Mouse (Mus musculus) liver, embryonic 16.5 days (tissue): ENCODE data around the gene Chst11. TPM values are rescaled to one million over a fixed set of nuclear protein-coding genes. Genes with fewer than 3 reads are reported as not detected.

ENCODE experiments used
- ATAC-seq: fragments of 200-750 bp; cut with Nextera tagmentation; 2 replicates; pipeline ENCODE4 v1.8.0; 2017; ENCODE audit warnings: low read depth, mild to moderate bottlenecking, moderate number of reproducible peaks, moderate library complexity
- H3K27ac ChIP-seq: fragments of 300-500 bp; sonication (generic); 2 replicates; pipeline ENCODE4 v1.5.1; 2014; ENCODE audit warnings: mild to moderate bottlenecking, low read length
- H3K27me3 ChIP-seq: fragments of 300-500 bp; sonication (generic); 2 replicates; pipeline ENCODE4 v1.6.1; 2014; ENCODE audit warnings: low read depth, low read length, mixed read lengths; ENCODE audit not compliant: control insufficient read depth, insufficient read depth
- H3K36me3 ChIP-seq: fragments of 300-500 bp; sonication (generic); 2 replicates; pipeline ENCODE4 v1.6.1; 2014; ENCODE audit warnings: mild to moderate bottlenecking; ENCODE audit not compliant: control insufficient read depth, insufficient read depth
- H3K4me1 ChIP-seq: fragments of 300-500 bp; sonication (generic); 2 replicates; pipeline ENCODE4 v1.6.1; 2014; ENCODE audit warnings: low read depth, low read length, mixed read lengths; ENCODE audit not compliant: control insufficient read depth
- H3K4me2 ChIP-seq: fragments of 300-500 bp; sonication (generic); 2 replicates; pipeline ENCODE4 v1.6.1; 2014; ENCODE audit warnings: low read depth, low read length, mixed read lengths
- H3K4me3 ChIP-seq: fragments of 300-500 bp; sonication (generic); 2 replicates; pipeline ENCODE4 v1.5.1; 2014; ENCODE audit warnings: low read depth, mild to moderate bottlenecking, low read length
- H3K9ac ChIP-seq: fragments of 300-500 bp; sonication (generic); 2 replicates; pipeline ENCODE4 v1.6.1; 2014; ENCODE audit warnings: low read depth, low read length
- H3K9me3 ChIP-seq: fragments of 300-500 bp; sonication (generic); replicated peaks from 2 replicates; pipeline ENCODE4 v1.6.1; 2016; ENCODE audit warnings: low read length; ENCODE audit not compliant: control insufficient read depth
- WGBS: fragments of 180-500 bp; shearing (Covaris S2); extraction: QIAGEN DNeasy Blood & Tissue Kit; methylation state at CpG from one replicate; pipeline ENCODE4 v1.1.7; 2014; ENCODE audit not compliant: insufficient replicate concordance; 5-methylcytosine and 5-hydroxymethylcytosine counted together
- polyA plus RNA-seq: library from polyadenylated mRNA; unstranded; fragments of >200 nt; fragmentation: Nextera tagmentation; extraction: Ambion mirVana; gene quantifications from 2 replicates; pipeline ENCODE4 v1.2.1, GENCODE M21; 2015

Gene Chst11
- polyA plus RNA-seq, 1 experiment from 2014 or later, result 1.0 TPM

GRCm38 (mm10) chr10:83135963-83136362 lies 150.7 kb downstream of the Chst11 start:
- WGBS, result 63% methylated on average over 1 of the region's 1 CpGs
- H3K4me2 ChIP-seq, result no peak overlapping the region
- H3K27ac ChIP-seq, result no peak overlapping the region
- H3K4me3 ChIP-seq, result no peak overlapping the region
- H3K36me3 ChIP-seq, result no peaks in the 10 kb centered on the region
- H3K27me3 ChIP-seq, result no peaks in the 10 kb centered on the region
- no peak overlapping the region for H3K9ac ChIP-seq
- no peaks in the 10 kb centered on the region for H3K4me1 ChIP-seq
- no peaks in the 10 kb centered on the region for H3K9me3 ChIP-seq
- no peak for ATAC-seq

GRCm38 (mm10) chr10:83137103-83137502 lies 151.8 kb downstream of the Chst11 start:
- H3K9ac ChIP-seq, result no peak overlapping the region
- H3K4me3 ChIP-seq, result no peak overlapping the region
- H3K27ac ChIP-seq, result no peak overlapping the region
- 51% methylated on average over 7 of the region's 7 CpGs for WGBS
- H3K9me3 ChIP-seq, result no peaks in the 10 kb centered on the region
- H3K4me2 ChIP-seq, result no peak overlapping the region
- no peak for ATAC-seq
- no peaks in the 10 kb centered on the region for H3K4me1 ChIP-seq
- no peaks in the 10 kb centered on the region for H3K27me3 ChIP-seq
- no peaks in the 10 kb centered on the region for H3K36me3 ChIP-seq

- Histone ChIP-seq H3K4me3 (no peak overlapping the region), H3K9ac (no peak overlapping the region), H3K36me3 (no peaks in the 10 kb centered on the region), H3K4me1 (no peaks in the 10 kb centered on the region), H3K27me3 (no peaks in the 10 kb centered on the region), H3K27ac (no peak overlapping the region), H3K4me2 (no peak overlapping the region), H3K9me3 (no peaks in the 10 kb centered on the region)
- ATAC-seq, result no peak
- WGBS, result 86% methylated on average over 7 of the region's 7 CpGs
Measured at GRCm38 (mm10) chr10:83139276-83139675, 154.0 kb downstream of the Chst11 start.

GRCm38 (mm10) chr10:83140258-83140936 lies 155.1 kb downstream of the Chst11 start:
- H3K4me3 ChIP-seq, result no peak overlapping the region
- H3K4me1 ChIP-seq, result no peaks in the 10 kb centered on the region
- H3K9me3 ChIP-seq, result no peaks in the 10 kb centered on the region
- no peak overlapping the region for H3K4me2 ChIP-seq
- no peak overlapping the region for H3K9ac ChIP-seq
- no peaks in the 10 kb centered on the region for H3K27me3 ChIP-seq
- 71% methylated on average over 16 of the region's 16 CpGs for WGBS
- no peak for ATAC-seq
- no peaks in the 10 kb centered on the region for H3K36me3 ChIP-seq
- H3K27ac ChIP-seq, result no peak overlapping the region

GRCm38 (mm10) chr10:83141434-83141833 lies 156.1 kb downstream of the Chst11 start:
- no peaks in the 10 kb centered on the region for H3K36me3 ChIP-seq
- H3K27ac ChIP-seq, result no peak overlapping the region
- no peaks in the 10 kb centered on the region for H3K27me3 ChIP-seq
- no peaks in the 10 kb centered on the region for H3K4me1 ChIP-seq
- 82% methylated on average over 5 of the region's 5 CpGs for WGBS
- H3K9me3 ChIP-seq, result no peaks in the 10 kb centered on the region
- no peak overlapping the region for H3K9ac ChIP-seq
- no peak for ATAC-seq
- H3K4me3 ChIP-seq, result no peak overlapping the region
- no peak overlapping the region for H3K4me2 ChIP-seq

- H3K4me1 ChIP-seq, result no peaks in the 10 kb centered on the region
- H3K9me3 ChIP-seq, result no peaks in the 10 kb centered on the region
- H3K27ac ChIP-seq, result no peak overlapping the region
- H3K9ac ChIP-seq, result no peak overlapping the region
- no peaks in the 10 kb centered on the region for H3K27me3 ChIP-seq
- no peak for ATAC-seq
- H3K4me3 ChIP-seq, result no peak overlapping the region
- H3K4me2 ChIP-seq, result no peak overlapping the region
- 80% methylated on average over 10 of the region's 10 CpGs for WGBS
- no peaks in the 10 kb centered on the region for H3K36me3 ChIP-seq
Measured at GRCm38 (mm10) chr10:83143049-83143448, 157.8 kb downstream of the Chst11 start.

GRCm38 (mm10) chr10:83145836-83146235 lies 160.5 kb downstream of the Chst11 start:
- ATAC-seq, result no peak
- no peaks in the 10 kb centered on the region for H3K9me3 ChIP-seq
- H3K27me3 ChIP-seq, result no peaks in the 10 kb centered on the region
- WGBS, result 81% methylated on average over 14 of the region's 14 CpGs
- no peaks in the 10 kb centered on the region for H3K4me1 ChIP-seq
- H3K9ac ChIP-seq, result no peak overlapping the region
- no peak overlapping the region for H3K27ac ChIP-seq
- no peaks in the 10 kb centered on the region for H3K36me3 ChIP-seq
- H3K4me3 ChIP-seq, result no peak overlapping the region
- no peak overlapping the region for H3K4me2 ChIP-seq

GRCm38 (mm10) chr10:83149342-83150178 lies 164.3 kb downstream of the Chst11 start:
- ATAC-seq, result no peak
- H3K27me3 ChIP-seq, result no peaks in the 10 kb centered on the region
- H3K27ac ChIP-seq, result no peak overlapping the region
- no peak overlapping the region for H3K9ac ChIP-seq
- H3K36me3 ChIP-seq, result no peaks in the 10 kb centered on the region
- no peaks in the 10 kb centered on the region for H3K9me3 ChIP-seq
- H3K4me2 ChIP-seq, result no peak overlapping the region
- 53% methylated on average over 12 of the region's 12 CpGs for WGBS
- H3K4me1 ChIP-seq, result peaks cover 26% of the 10 kb centered on the region
- H3K4me3 ChIP-seq, result no peak overlapping the region

GRCm38 (mm10) chr10:83150587-83150986 lies 165.3 kb downstream of the Chst11 start:
- H3K36me3 ChIP-seq, result no peaks in the 10 kb centered on the region
- H3K27ac ChIP-seq, result no peak overlapping the region
- H3K9ac ChIP-seq, result no peak overlapping the region
- ATAC-seq, result no peak
- no peak overlapping the region for H3K4me2 ChIP-seq
- H3K4me1 ChIP-seq, result peaks cover 26% of the 10 kb centered on the region
- 92% methylated on average over 7 of the region's 7 CpGs for WGBS
- no peak overlapping the region for H3K4me3 ChIP-seq
- no peaks in the 10 kb centered on the region for H3K9me3 ChIP-seq
- no peaks in the 10 kb centered on the region for H3K27me3 ChIP-seq
